Mouse (Mus musculus) stomach, embryonic 16.5 days (tissue): Measurements from ENCODE around the gene Tspyl1. TPM values are rescaled to one million over a fixed set of nuclear protein-coding genes. Genes with fewer than 3 reads are reported as not detected.

Experiments
- ATAC-seq: fragments of 200-750 bp; cut with Nextera tagmentation; 2 replicates; pipeline ENCODE4 v1.8.0; 2017; ENCODE audit warnings: moderate number of reproducible peaks, moderate TSS enrichment; ENCODE audit not compliant: insufficient read depth, low FRiP score
- H3K27ac ChIP-seq: fragments of 300-500 bp; sonication (generic); 2 replicates; pipeline ENCODE4 v1.5.1; 2014; ENCODE audit warnings: low read length
- H3K27me3 ChIP-seq: fragments of 300-500 bp; sonication (generic); 2 replicates; pipeline ENCODE4 v1.6.1; 2014; ENCODE audit warnings: low read length, control low read depth, mixed read lengths; ENCODE audit not compliant: control insufficient read depth, insufficient read depth
- H3K36me3 ChIP-seq: fragments of 300-500 bp; sonication (generic); 2 replicates; pipeline ENCODE4 v1.6.1; 2014; ENCODE audit warnings: low read length; ENCODE audit not compliant: control insufficient read depth, insufficient read depth
- H3K4me1 ChIP-seq: fragments of 300-500 bp; sonication (generic); 2 replicates; pipeline ENCODE4 v1.6.1; 2014; ENCODE audit warnings: low read length, control low read depth, mixed read lengths; ENCODE audit not compliant: control insufficient read depth, insufficient read depth
- H3K4me2 ChIP-seq: fragments of 300-500 bp; sonication (generic); 2 replicates; pipeline ENCODE4 v1.6.1; 2014; ENCODE audit warnings: low read depth, low read length, mixed read lengths
- H3K4me3 ChIP-seq: fragments of 300-500 bp; sonication (generic); replicated peaks from 2 replicates; pipeline ENCODE4 v1.5.1; 2014; ENCODE audit warnings: mild to moderate bottlenecking, low read length
- H3K9ac ChIP-seq: fragments of 300-500 bp; sonication (generic); 2 replicates; pipeline ENCODE4 v1.6.1; 2014; ENCODE audit warnings: low read length
- H3K9me3 ChIP-seq: fragments of 300-500 bp; sonication (generic); replicated peaks from 2 replicates; pipeline ENCODE4 v1.6.1; 2016; ENCODE audit warnings: low read length, control low read depth; ENCODE audit not compliant: control insufficient read depth
- WGBS: fragments of 180-500 bp; shearing (Covaris S2); extraction: QIAGEN DNeasy Blood & Tissue Kit; methylation state at CpG from one replicate; pipeline ENCODE4 v1.1.7; 2014; 5-methylcytosine and 5-hydroxymethylcytosine counted together
- polyA plus RNA-seq: library from polyadenylated mRNA; unstranded; fragments of >200 nt; fragmentation: Nextera tagmentation; extraction: Ambion mirVana; gene quantifications from 2 replicates; pipeline ENCODE4 v1.2.1, GENCODE M21; 2015

The Tspyl1 gene
- polyA plus RNA-seq: 57.1 and 57.3 TPM in 2 replicates

DNA sequence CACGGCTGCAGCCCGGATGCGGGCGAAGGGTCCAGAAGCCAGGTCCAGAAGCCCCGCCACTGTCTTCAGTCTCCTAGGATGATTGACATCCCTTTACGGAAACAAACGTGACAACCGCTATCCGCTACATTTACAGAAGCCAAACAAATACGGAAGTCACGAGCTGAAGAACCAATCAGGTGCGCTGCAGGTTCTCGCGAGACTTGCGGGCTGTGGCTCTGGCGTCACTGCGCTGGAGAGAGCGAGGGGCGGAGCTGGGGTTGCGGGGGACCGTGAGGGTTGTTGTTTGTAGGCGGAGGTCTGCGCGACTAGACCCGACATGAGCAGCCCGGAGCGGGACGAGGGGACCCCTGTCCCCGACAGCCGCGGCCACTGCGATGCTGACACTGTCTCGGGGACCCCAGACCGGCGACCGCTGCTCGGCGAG, at the start of gene Tspyl1:
TSS of gene Tspyl1 (plus strand) at position 229 of the 427 bp plus-strand sequence.
- Histone ChIP-seq H3K9ac (peak within 1 kb of the TSS; percentile 95), H3K4me3 (peak within 1 kb of the TSS; percentile 78), H3K36me3 (no peaks in the 10 kb centered on the region), H3K27me3 (no peaks in the 10 kb centered on the region), H3K4me1 (peaks cover 8% of the 10 kb centered on the region), H3K27ac (peak within 1 kb of the TSS; percentile 73), H3K4me2 (peak within 1 kb of the TSS; percentile 92), H3K9me3 (no peaks in the 10 kb centered on the region)
- WGBS: under 1% methylated on average over 38 of the region's 38 CpGs
- ATAC-seq: peak; percentile 97

DNA sequence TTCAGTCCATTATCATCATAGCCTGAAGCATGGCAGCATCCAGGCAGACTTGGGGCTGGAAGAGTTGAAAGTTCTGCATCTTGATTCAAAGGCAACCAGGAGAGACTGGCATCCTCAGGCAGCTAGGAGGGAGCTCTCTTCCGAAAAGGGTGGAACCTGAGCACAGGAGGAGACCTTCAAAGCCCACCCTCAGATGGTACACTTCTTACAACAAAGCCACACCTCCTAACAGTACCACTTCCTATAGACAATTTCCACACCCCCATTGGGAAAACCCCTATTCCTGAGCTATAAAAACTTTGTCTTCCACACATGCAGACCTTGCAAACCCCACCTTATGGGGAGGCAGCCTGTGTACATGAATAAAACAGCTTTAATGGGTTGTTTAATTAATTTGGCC, 48.6 kb upstream of the Tspyl1 start:
- no peak for ATAC-seq
- Histone ChIP-seq H3K4me2 (no peak overlapping the region), H3K9ac (no peak overlapping the region), H3K4me1 (0 out of 2 replicates have a peak, but pooled peaks cover 2% of the 10 kb centered on the region), H3K4me3 (no peak overlapping the region), H3K27ac (no peak overlapping the region), H3K9me3 (no peaks in the 10 kb centered on the region), H3K27me3 (no peaks in the 10 kb centered on the region), H3K36me3 (no peaks in the 10 kb centered on the region)
- 61% methylated on average over 1 of the region's 1 CpGs for WGBS

GRCm38 (mm10) chr10:34233931-34234745, 47.9 kb upstream of the Tspyl1 start:
- Histone ChIP-seq H3K4me2 (no peak overlapping the region), H3K36me3 (no peaks in the 10 kb centered on the region), H3K9me3 (no peaks in the 10 kb centered on the region), H3K27ac (no peak overlapping the region), H3K4me3 (no peak overlapping the region), H3K27me3 (no peaks in the 10 kb centered on the region), H3K9ac (no peak overlapping the region), H3K4me1 (0 out of 2 replicates have a peak, but pooled peaks cover 2% of the 10 kb centered on the region)
- WGBS: 30% methylated on average over 2 of the region's 2 CpGs
- no peak for ATAC-seq

GRCm38 (mm10) chr10:34235384-34235783, 46.6 kb upstream of the Tspyl1 start:
- H3K9ac ChIP-seq: no peak overlapping the region
- no peak overlapping the region for H3K4me2 ChIP-seq
- H3K9me3 ChIP-seq: no peaks in the 10 kb centered on the region
- H3K4me3 ChIP-seq: no peak overlapping the region
- H3K27ac ChIP-seq: no peak overlapping the region
- H3K4me1 ChIP-seq: no peaks in the 10 kb centered on the region
- H3K36me3 ChIP-seq: no peaks in the 10 kb centered on the region
- no peaks in the 10 kb centered on the region for H3K27me3 ChIP-seq
- ATAC-seq: no peak
- 36% methylated on average over 3 of the region's 3 CpGs for WGBS

GRCm38 (mm10) chr10:34236569-34236968, 45.4 kb upstream of the Tspyl1 start:
- H3K27ac ChIP-seq: no peak overlapping the region
- H3K4me2 ChIP-seq: no peak overlapping the region
- no peaks in the 10 kb centered on the region for H3K9me3 ChIP-seq
- no peaks in the 10 kb centered on the region for H3K27me3 ChIP-seq
- H3K4me1 ChIP-seq: no peaks in the 10 kb centered on the region
- no peak overlapping the region for H3K4me3 ChIP-seq
- no peak overlapping the region for H3K9ac ChIP-seq
- WGBS: 75% methylated on average over 5 of the region's 5 CpGs
- H3K36me3 ChIP-seq: no peaks in the 10 kb centered on the region
- ATAC-seq: no peak

DNA sequence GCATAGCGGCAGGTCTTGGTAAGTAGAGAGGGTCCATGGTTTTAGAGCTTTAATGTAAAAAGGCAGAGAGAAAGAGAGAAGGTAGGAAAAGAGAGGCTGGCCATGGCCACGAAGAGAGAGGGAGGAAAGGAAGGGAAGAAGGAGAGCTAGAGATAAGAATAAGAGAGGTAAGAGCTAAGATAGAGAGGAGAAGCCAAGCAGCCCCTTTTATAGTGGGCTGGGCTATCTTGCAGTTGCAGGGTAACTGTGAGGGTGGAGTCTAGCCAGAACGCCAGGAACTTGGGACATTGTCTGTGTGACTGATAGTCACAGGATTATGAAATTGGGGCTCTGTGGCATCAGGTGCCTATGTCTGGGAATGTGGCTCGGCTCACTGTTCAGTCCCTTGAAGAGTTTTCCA, 43.5 kb upstream of the Tspyl1 start:
- Histone ChIP-seq H3K36me3 (no peaks in the 10 kb centered on the region), H3K9ac (no peak overlapping the region), H3K9me3 (no peaks in the 10 kb centered on the region), H3K4me2 (no peak overlapping the region), H3K27me3 (no peaks in the 10 kb centered on the region), H3K4me3 (no peak overlapping the region), H3K4me1 (no peaks in the 10 kb centered on the region), H3K27ac (no peak overlapping the region)
- ATAC-seq: no peak
- WGBS: 65% methylated on average over 4 of the region's 4 CpGs

- 67% methylated on average over 5 of the region's 5 CpGs for WGBS
- Histone ChIP-seq H3K4me1 (no peaks in the 10 kb centered on the region), H3K27ac (no peak overlapping the region), H3K9me3 (no peaks in the 10 kb centered on the region), H3K4me3 (no peak overlapping the region), H3K9ac (no peak overlapping the region), H3K4me2 (no peak overlapping the region), H3K36me3 (no peaks in the 10 kb centered on the region), H3K27me3 (no peaks in the 10 kb centered on the region)
- no peak for ATAC-seq
These were observed 37.2 kb upstream of the Tspyl1 start for GRCm38 (mm10) chr10:34244745-34245144.

DNA sequence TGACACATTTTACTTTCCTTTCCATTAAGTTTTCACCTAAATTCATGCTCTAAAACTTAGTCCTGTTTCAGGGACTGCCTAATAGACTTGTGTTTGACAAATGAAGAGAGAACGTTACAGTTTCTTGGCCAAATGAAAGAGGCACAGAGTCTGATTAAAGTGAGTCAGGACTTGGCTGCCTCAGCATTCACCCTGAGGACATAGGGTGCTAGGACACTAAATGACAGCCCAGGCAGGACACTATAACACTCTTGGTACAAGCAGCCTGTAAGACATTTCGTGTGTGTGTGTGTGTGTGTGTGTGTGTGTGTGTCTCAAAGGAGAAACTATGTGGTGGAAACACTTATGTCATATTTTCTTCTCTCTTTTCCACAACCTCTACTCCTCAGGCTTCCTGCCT, 35.9 kb upstream of the Tspyl1 start:
- Histone ChIP-seq H3K4me1 (no peaks in the 10 kb centered on the region), H3K27ac (no peak overlapping the region), H3K4me3 (no peak overlapping the region), H3K36me3 (no peaks in the 10 kb centered on the region), H3K4me2 (no peak overlapping the region), H3K9me3 (no peaks in the 10 kb centered on the region), H3K27me3 (no peaks in the 10 kb centered on the region), H3K9ac (no peak overlapping the region)
- no peak for ATAC-seq
- 58% methylated on average over 2 of the region's 2 CpGs for WGBS

DNA sequence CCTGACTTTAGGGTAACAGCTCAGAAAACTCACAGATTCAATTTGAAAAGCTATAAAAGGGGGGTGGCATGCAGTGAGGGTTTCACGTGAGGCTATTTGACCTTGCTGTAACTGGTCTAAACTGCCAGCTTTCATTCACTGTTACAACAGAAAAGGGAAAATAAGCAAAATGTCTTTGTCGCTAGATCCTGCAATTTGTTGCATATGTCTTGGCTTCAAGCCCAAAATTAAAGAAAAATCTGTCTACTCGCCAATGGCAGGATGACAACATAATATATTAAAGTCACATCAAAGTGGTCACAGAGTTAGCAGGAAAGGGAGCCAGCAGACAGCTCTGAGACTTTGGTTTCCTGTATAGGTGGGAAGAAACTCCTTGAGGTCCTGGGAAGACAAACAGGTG, 34.2 kb upstream of the Tspyl1 start:
- Histone ChIP-seq H3K9ac (no peak overlapping the region), H3K9me3 (no peaks in the 10 kb centered on the region), H3K36me3 (no peaks in the 10 kb centered on the region), H3K4me3 (no peak overlapping the region), H3K27me3 (no peaks in the 10 kb centered on the region), H3K4me2 (no peak overlapping the region), H3K27ac (no peak overlapping the region), H3K4me1 (no peaks in the 10 kb centered on the region)
- WGBS: 21% methylated on average over 3 of the region's 3 CpGs
- no peak for ATAC-seq
